Mouse (Mus musculus): ENCODE results near the gene Snx29.

DNA sequence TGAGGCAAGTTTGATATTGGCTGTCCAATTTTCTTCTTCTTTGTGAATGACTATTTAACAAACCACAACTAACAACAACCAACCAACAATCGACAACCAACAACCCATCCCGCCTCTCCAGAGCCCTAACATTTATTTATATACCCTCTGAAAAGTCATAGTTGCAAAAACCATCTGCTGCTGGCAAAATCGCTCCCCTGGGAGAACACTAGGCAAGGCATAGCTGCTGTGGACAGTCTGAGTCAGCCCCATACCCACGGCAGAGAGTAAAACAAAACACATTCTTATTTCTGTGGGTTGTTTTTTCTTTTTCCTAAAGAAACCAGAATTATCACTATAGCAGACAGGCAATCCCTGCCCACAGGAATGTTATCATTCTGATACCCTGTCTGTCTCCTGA, 368.0 kb downstream of the Snx29 start:
- TF ChIP-seq CTCF (IDR thresholded peaks at IDR 0.05) (no peak), EP300 (IDR thresholded peaks at IDR 0.05) (no peak)
